Mouse (Mus musculus) intestine, embryonic 14.5 days (tissue): ENCODE measurements around the gene Gm1043. TPM values are rescaled to one million over a fixed set of nuclear protein-coding genes. Genes with fewer than 3 reads are reported as not detected.

Source experiments
- ATAC-seq: fragments of 200-750 bp; cut with Nextera tagmentation; replicated peaks from 2 replicates; pipeline ENCODE4 v1.8.0; 2017; ENCODE audit warnings: low read depth, moderate number of reproducible peaks, moderate TSS enrichment, moderate library complexity; ENCODE audit not compliant: low FRiP score, low TSS enrichment
- DNase-seq: peaks from one replicate; pipeline ENCODE4 v3.0.0-alpha.2; 2018; ENCODE audit warnings: low spot score
- H3K27ac ChIP-seq: fragments of 300-500 bp; sonication (generic); 2 replicates; pipeline ENCODE4 v1.5.1; 2014; ENCODE audit warnings: low read depth, mild to moderate bottlenecking, control low read depth
- H3K27me3 ChIP-seq: fragments of 300-500 bp; sonication (generic); replicated peaks from 2 replicates; pipeline ENCODE4 v1.6.1; 2014; ENCODE audit warnings: low read length, control low read depth; ENCODE audit not compliant: control insufficient read depth, insufficient read depth
- H3K36me3 ChIP-seq: fragments of 300-500 bp; sonication (generic); 2 replicates; pipeline ENCODE4 v1.6.1; 2014; ENCODE audit warnings: low read length, control low read depth; ENCODE audit not compliant: control insufficient read depth, insufficient read depth
- H3K4me1 ChIP-seq: fragments of 300-500 bp; sonication (generic); replicated peaks from 2 replicates; pipeline ENCODE4 v1.6.1; 2014; ENCODE audit warnings: low read length, control low read depth, mixed read lengths; ENCODE audit not compliant: control insufficient read depth, insufficient read depth
- H3K4me2 ChIP-seq: fragments of 300-500 bp; sonication (generic); 2 replicates; pipeline ENCODE4 v1.6.1; 2014; ENCODE audit warnings: low read length
- H3K4me3 ChIP-seq: fragments of 300-500 bp; sonication (generic); 2 replicates; pipeline ENCODE4 v1.5.1; 2014; ENCODE audit warnings: low read depth, low read length, control low read depth, mixed read lengths
- H3K9ac ChIP-seq: fragments of 300-500 bp; sonication (generic); 2 replicates; pipeline ENCODE4 v1.6.1; 2014; ENCODE audit warnings: mild to moderate bottlenecking, low read length
- H3K9me3 ChIP-seq: fragments of 300-500 bp; sonication (generic); 2 replicates; pipeline ENCODE4 v1.6.1; 2016; ENCODE audit warnings: low read length, control low read depth; ENCODE audit not compliant: control insufficient read depth
- WGBS: fragments of 180-500 bp; shearing (Covaris S2); extraction: QIAGEN DNeasy Blood & Tissue Kit; methylation state at CpG from one replicate; pipeline ENCODE4 v1.1.7; 2014; 5-methylcytosine and 5-hydroxymethylcytosine counted together
- polyA plus RNA-seq: library from polyadenylated mRNA; unstranded; fragments of >200 nt; fragmentation: Nextera tagmentation; extraction: Ambion mirVana; gene quantifications from 2 replicates; pipeline ENCODE4 v1.2.1, GENCODE M21; 2014

The Gm1043 gene
- polyA plus RNA-seq = not detected in 2 replicates

GRCm38 (mm10) chr5:37085241-37085640 is at the start of gene Gm1043:
Gene Gm1043 (plus strand): TSS chr5:37085370.
- no peaks in the 10 kb centered on the region for H3K4me1 ChIP-seq
- no peak within 1 kb of the TSS for H3K4me2 ChIP-seq
- no peaks in the 10 kb centered on the region for H3K36me3 ChIP-seq
- H3K9ac ChIP-seq = no peak within 1 kb of the TSS
- no peak for ATAC-seq
- no peak for DNase-seq
- WGBS = 90% methylated on average over 16 of the region's 16 CpGs
- no peak within 1 kb of the TSS for H3K27ac ChIP-seq
- peaks cover 6% of the 10 kb centered on the region; the same call in 1 of the 2 replicates for H3K27me3 ChIP-seq
- H3K9me3 ChIP-seq = no peaks in the 10 kb centered on the region
- no peak within 1 kb of the TSS for H3K4me3 ChIP-seq

GRCm38 (mm10) chr5:37035896-37036295 is 49.3 kb upstream of the Gm1043 start:
- Histone ChIP-seq H3K27me3 (peaks cover 10% of the 10 kb centered on the region), H3K4me1 (no peaks in the 10 kb centered on the region), H3K9me3 (no peaks in the 10 kb centered on the region), H3K4me2 (no peak overlapping the region), H3K4me3 (no peak overlapping the region), H3K36me3 (no peaks in the 10 kb centered on the region), H3K9ac (no peak overlapping the region), H3K27ac (no peak overlapping the region)
- DNase-seq (no peak), ATAC-seq (no peak)
- 79% methylated on average over 6 of the region's 6 CpGs for whole genome bisulfite sequencing

GRCm38 (mm10) chr5:37036884-37037283 is 48.3 kb upstream of the Gm1043 start:
- Histone ChIP-seq H3K4me3 (no peak overlapping the region), H3K9me3 (no peaks in the 10 kb centered on the region), H3K27me3 (peaks cover 6% of the 10 kb centered on the region), H3K27ac (no peak overlapping the region), H3K9ac (no peak overlapping the region), H3K36me3 (no peaks in the 10 kb centered on the region), H3K4me2 (no peak overlapping the region), H3K4me1 (no peaks in the 10 kb centered on the region)
- WGBS = 66% methylated on average over 3 of the region's 3 CpGs
- DNase-seq (no peak), ATAC-seq (no peak)

- H3K4me2 ChIP-seq = no peak overlapping the region
- H3K27ac ChIP-seq = no peak overlapping the region
- 0 out of 2 replicates have a peak, but pooled peaks cover 6% of the 10 kb centered on the region for H3K27me3 ChIP-seq
- WGBS = 76% methylated on average over 6 of the region's 6 CpGs
- no peak for DNase-seq
- H3K4me1 ChIP-seq = no peaks in the 10 kb centered on the region
- no peaks in the 10 kb centered on the region for H3K9me3 ChIP-seq
- H3K36me3 ChIP-seq = no peaks in the 10 kb centered on the region
- no peak overlapping the region for H3K9ac ChIP-seq
- H3K4me3 ChIP-seq = no peak overlapping the region
- ATAC-seq = no peak
These were observed 45.3 kb upstream of the Gm1043 start for GRCm38 (mm10) chr5:37039908-37040307.

GRCm38 (mm10) chr5:37040711-37041110 is 44.5 kb upstream of the Gm1043 start:
- no peaks in the 10 kb centered on the region for H3K4me1 ChIP-seq
- no peak overlapping the region for H3K27ac ChIP-seq
- 18% methylated on average over 9 of the region's 9 CpGs for WGBS
- H3K9ac ChIP-seq = no peak overlapping the region
- DNase-seq (no peak), ATAC-seq (no peak)
- H3K27me3 ChIP-seq = 0 out of 2 replicates have a peak, but pooled peaks cover 6% of the 10 kb centered on the region
- no peak overlapping the region for H3K4me2 ChIP-seq
- H3K9me3 ChIP-seq = no peaks in the 10 kb centered on the region
- no peaks in the 10 kb centered on the region for H3K36me3 ChIP-seq
- no peak overlapping the region for H3K4me3 ChIP-seq

GRCm38 (mm10) chr5:37041651-37042050 is 43.5 kb upstream of the Gm1043 start:
- no peak for DNase-seq
- Histone ChIP-seq H3K36me3 (no peaks in the 10 kb centered on the region), H3K27me3 (0 out of 2 replicates have a peak, but pooled peaks cover 6% of the 10 kb centered on the region), H3K9me3 (no peaks in the 10 kb centered on the region), H3K4me2 (no peak overlapping the region), H3K9ac (no peak overlapping the region), H3K4me1 (no peaks in the 10 kb centered on the region), H3K27ac (no peak overlapping the region), H3K4me3 (no peak overlapping the region)
- WGBS = 61% methylated on average over 6 of the region's 6 CpGs
- no peak for ATAC-seq

- Histone ChIP-seq H3K9ac (no peak overlapping the region), H3K36me3 (no peaks in the 10 kb centered on the region), H3K9me3 (no peaks in the 10 kb centered on the region), H3K4me2 (no peak overlapping the region), H3K4me3 (no peak overlapping the region), H3K27me3 (0 out of 2 replicates have a peak, but pooled peaks cover 6% of the 10 kb centered on the region), H3K27ac (no peak overlapping the region), H3K4me1 (no peaks in the 10 kb centered on the region)
- DNase-seq (no peak), ATAC-seq (no peak)
- WGBS = 54% methylated on average over 4 of the region's 4 CpGs
These were observed 42.2 kb upstream of the Gm1043 start for GRCm38 (mm10) chr5:37042934-37043333.

GRCm38 (mm10) chr5:37044793-37045192 is 40.4 kb upstream of the Gm1043 start:
- ATAC-seq (no peak), DNase-seq (no peak)
- Histone ChIP-seq H3K9ac (no peak overlapping the region), H3K36me3 (no peaks in the 10 kb centered on the region), H3K27ac (no peak overlapping the region), H3K4me2 (no peak overlapping the region), H3K4me3 (no peak overlapping the region), H3K4me1 (no peaks in the 10 kb centered on the region), H3K27me3 (0 out of 2 replicates have a peak, but pooled peaks cover 6% of the 10 kb centered on the region), H3K9me3 (no peaks in the 10 kb centered on the region)
- 78% methylated on average over 2 of the region's 2 CpGs for WGBS

GRCm38 (mm10) chr5:37045582-37045981 is 39.6 kb upstream of the Gm1043 start:
- H3K4me1 ChIP-seq = no peaks in the 10 kb centered on the region
- H3K36me3 ChIP-seq = no peaks in the 10 kb centered on the region
- no peak overlapping the region for H3K4me3 ChIP-seq
- 71% methylated on average over 2 of the region's 2 CpGs for WGBS
- ATAC-seq (no peak), DNase-seq (no peak)
- no peaks in the 10 kb centered on the region for H3K9me3 ChIP-seq
- 0 out of 2 replicates have a peak, but pooled peaks cover 6% of the 10 kb centered on the region for H3K27me3 ChIP-seq
- H3K27ac ChIP-seq = no peak overlapping the region
- H3K9ac ChIP-seq = no peak overlapping the region
- no peak overlapping the region for H3K4me2 ChIP-seq
